Mouse (Mus musculus) lung, postnatal 0 days (tissue): ENCODE measurements around the gene Klhl1. TPM values are rescaled to one million over a fixed set of nuclear protein-coding genes. Genes with fewer than 3 reads are reported as not detected.

Source experiments
- ATAC-seq: fragments of 200-750 bp; cut with Nextera tagmentation; 2 replicates; pipeline ENCODE4 v1.8.0; 2017; ENCODE audit warnings: moderate library complexity
- DNase-seq: peaks from one replicate; pipeline ENCODE4 v3.0.0-alpha.2; 2016; ENCODE audit warnings: low spot score
- H3K27ac ChIP-seq: fragments of 300-500 bp; sonication (generic); 2 replicates; pipeline ENCODE4 v1.5.1; 2014; ENCODE audit warnings: antibody characterized with exemption, mild to moderate bottlenecking, low read length, mixed read lengths
- H3K27me3 ChIP-seq: fragments of 300-500 bp; sonication (generic); replicated peaks from 2 replicates; pipeline ENCODE4 v1.6.1; 2014; ENCODE audit warnings: low read length, mixed read lengths; ENCODE audit not compliant: insufficient read depth
- H3K36me3 ChIP-seq: fragments of 300-500 bp; sonication (generic); 2 replicates; pipeline ENCODE4 v1.6.1; 2014; ENCODE audit warnings: low read length, mixed read lengths; ENCODE audit not compliant: insufficient read depth
- H3K4me1 ChIP-seq: fragments of 300-500 bp; sonication (generic); 2 replicates; pipeline ENCODE4 v1.6.1; 2014; ENCODE audit warnings: antibody characterized with exemption, low read depth, low read length, mixed read lengths; ENCODE audit not compliant: insufficient read depth
- H3K4me2 ChIP-seq: fragments of 300-500 bp; sonication (generic); replicated peaks from 2 replicates; pipeline ENCODE4 v1.6.1; 2014; ENCODE audit warnings: low read depth, mild to moderate bottlenecking, low read length, moderate library complexity, mixed read lengths
- H3K4me3 ChIP-seq: fragments of 300-500 bp; sonication (generic); 2 replicates; pipeline ENCODE4 v1.5.1; 2014; ENCODE audit warnings: low read depth, low read length
- H3K9ac ChIP-seq: fragments of 300-500 bp; sonication (generic); replicated peaks from 2 replicates; pipeline ENCODE4 v1.6.1; 2014; ENCODE audit warnings: low read depth, mild to moderate bottlenecking
- H3K9me3 ChIP-seq: fragments of 300-500 bp; sonication (generic); 2 replicates; pipeline ENCODE4 v1.6.1; 2016; ENCODE audit warnings: low read length, mixed read lengths
- CTCF ChIP-seq: IDR thresholded peaks from 2 replicates; pipeline ENCODE4 v1.5.1; 2016; ENCODE audit warnings: antibody characterized with exemption, mild to moderate bottlenecking
- EP300 ChIP-seq: IDR thresholded peaks from 2 replicates; pipeline ENCODE4 v1.6.1; 2016; ENCODE audit warnings: antibody characterized with exemption, mild to moderate bottlenecking, control low read depth
- WGBS: fragments of 180-500 bp; shearing (Covaris S2); extraction: QIAGEN DNeasy Blood & Tissue Kit; methylation state at CpG from one replicate; pipeline ENCODE4 v1.1.7; 2014; 5-methylcytosine and 5-hydroxymethylcytosine counted together
- polyA plus RNA-seq: library from polyadenylated mRNA; unstranded; fragments of >200 nt; fragmentation: Nextera tagmentation; extraction: Ambion mirVana; gene quantifications from 2 replicates; pipeline ENCODE4 v1.2.1, GENCODE M21; 2015

Gene Klhl1
- polyA plus RNA-seq, 1 experiment from 2014 or later = not detected

GRCm38 (mm10) chr14:96065884-96066283, 453.0 kb downstream of the Klhl1 start:
- DNase-seq (no peak), ATAC-seq (no peak)
- H3K4me2 ChIP-seq = no peak overlapping the region
- no peaks in the 10 kb centered on the region for H3K36me3 ChIP-seq
- H3K9ac ChIP-seq = no peak overlapping the region
- H3K27me3 ChIP-seq = no peaks in the 10 kb centered on the region
- no peak overlapping the region for H3K27ac ChIP-seq
- no peaks in the 10 kb centered on the region for H3K4me1 ChIP-seq
- TF ChIP-seq EP300 (no peak), CTCF (no peak)
- WGBS = 52% methylated on average over 3 of the region's 3 CpGs
- no peak overlapping the region for H3K4me3 ChIP-seq
- no peaks in the 10 kb centered on the region for H3K9me3 ChIP-seq
